Mouse (Mus musculus) adipocyte (in vitro differentiated cells): ENCODE measurements around the gene Abt1.

Source experiments
- DNase-seq: peaks from one replicate; pipeline ENCODE4 v3.0.0-alpha.2; 2016; ENCODE audit warnings: low spot score

The Abt1 gene

GRCm38 (mm10) chr13:23438521-23438920, 14.9 kb upstream of the Abt1 start:
- peak; percentile 67 for DNase-seq

- peak; percentile 81 for DNase-seq
Observed at GRCm38 (mm10) chr13:23437908-23438307, 14.2 kb upstream of the Abt1 start.

GRCm38 (mm10) chr13:23436861-23437822, 13.5 kb upstream of the Abt1 start:
- DNase-seq: peak; percentile 80

- DNase-seq: peak; percentile 66
Observed at GRCm38 (mm10) chr13:23436231-23436661, 12.6 kb upstream of the Abt1 start.

GRCm38 (mm10) chr13:23435676-23436075, 12.0 kb upstream of the Abt1 start:
- no peak for DNase-seq

- DNase-seq: no peak
Observed at GRCm38 (mm10) chr13:23435241-23435640, 11.6 kb upstream of the Abt1 start.

GRCm38 (mm10) chr13:23434426-23434825, 10.8 kb upstream of the Abt1 start:
- DNase-seq: no peak

- DNase-seq: no peak
Observed at GRCm38 (mm10) chr13:23433801-23434200, 10.1 kb upstream of the Abt1 start.

- no peak for DNase-seq
Observed at GRCm38 (mm10) chr13:23433206-23433605, 9.5 kb upstream of the Abt1 start.

- peak; percentile 97 for DNase-seq
Observed at GRCm38 (mm10) chr13:23432562-23433201, 9.0 kb upstream of the Abt1 start.

- peak; percentile 90 for DNase-seq
Observed at GRCm38 (mm10) chr13:23431351-23431771, 7.7 kb upstream of the Abt1 start.

GRCm38 (mm10) chr13:23430734-23431133, 7.1 kb upstream of the Abt1 start:
- peak; percentile 89 for DNase-seq

GRCm38 (mm10) chr13:23429771-23430380, 6.2 kb upstream of the Abt1 start:
- no peak for DNase-seq

- DNase-seq: no peak
Observed at GRCm38 (mm10) chr13:23428166-23428993, 4.7 kb upstream of the Abt1 start.

- DNase-seq: no peak
Observed at GRCm38 (mm10) chr13:23427401-23427910, 3.8 kb upstream of the Abt1 start.

GRCm38 (mm10) chr13:23426922-23427321, 3.3 kb upstream of the Abt1 start:
- DNase-seq: no peak

- DNase-seq: peak; percentile 68
Observed at GRCm38 (mm10) chr13:23426335-23426734, 2.7 kb upstream of the Abt1 start.

- peak; percentile 58 for DNase-seq
Observed at GRCm38 (mm10) chr13:23425505-23425904, 1.8 kb upstream of the Abt1 start.

GRCm38 (mm10) chr13:23424494-23425325, 1.0 kb upstream of the Abt1 start:
- DNase-seq: peak; percentile 91

GRCm38 (mm10) chr13:23424052-23424380, 350 bp upstream of the Abt1 start:
- DNase-seq: no peak

GRCm38 (mm10) chr13:23422351-23422750, 1.3 kb downstream of the Abt1 start:
- DNase-seq: no peak
